Mouse (Mus musculus): Measurements from ENCODE around the gene Rab7b. TPM values are rescaled to one million over a fixed set of nuclear protein-coding genes. Genes with fewer than 3 reads are reported as not detected.

The Rab7b gene
- total and polyA plus RNA-seq, 3 experiments: 0.19 TPM; not detected in 2

- dilution Hi-C loops (cut with MboI; ENCODE audit: extremely low pct_ligation_motif_present, extremely low pct_unique_long_range_greater_than_20kb, low sequenced_read_pairs): no loop called here
- Histone ChIP-seq H3K9ac (ENCODE audit: insufficient read depth, low read depth) (no peak overlapping the region), H3K27ac (ENCODE audit: insufficient read depth, low read depth) (no peak overlapping the region), H3K79me2 (replicated peaks; ENCODE audit: control insufficient read depth, extremely low read depth, insufficient read depth, poor library complexity, severe bottlenecking) (no peaks in the 10 kb centered on the region), H3K4me3 (replicated peaks in 1 of 3; ENCODE audit: low read depth in 2 of 3, low read length in 2 of 3, poor library complexity in 1 of 3) (no peak overlapping the region), H3K4me1 (ENCODE audit: control insufficient read depth in 1 of 2, insufficient read depth in 2 of 2) (peaks cover 5 to 35% of the 10 kb centered on the region in 2 experiments; a peak in 3 of 4 replicates), H3K9me3 (replicated peaks; ENCODE audit: low read length) (no peaks in the 10 kb centered on the region), H3K27me3 (replicated peaks) (no peaks in the 10 kb centered on the region), H3K36me3 (replicated peaks in 1 of 2; ENCODE audit: control insufficient read depth in 1 of 2, insufficient read depth in 1 of 2, low read length in 1 of 2) (no peaks in the 10 kb centered on the region), H3K4me2 (ENCODE audit: insufficient read depth, low read depth, poor library complexity, severe bottlenecking) (no peak overlapping the region)
- TF ChIP-seq HCFC1 (IDR thresholded peaks at IDR 0.05; ENCODE audit: low read depth, low read length): no peak
- TF ChIP-seq MEF2A (IDR thresholded peaks at IDR 0.05; ENCODE audit: borderline replicate concordance, low read depth, low read length): 0 out of 2 replicates have a peak, but pooled peaks have one; percentile 50
- TF ChIP-seq USF2 (conservative IDR thresholded peaks at IDR 0.05; ENCODE audit: low read depth, low read length): no peak
- TF ChIP-seq CHD2 (IDR thresholded peaks at IDR 0.05; ENCODE audit: low read length): 0 out of 2 replicates have a peak, but pooled peaks have one; percentile 40
- 0 out of 2 replicates have a peak, but pooled peaks have one; percentile 43 for TF ChIP-seq MAZ (IDR thresholded peaks at IDR 0.05; ENCODE audit: low read depth, low read length)
- no peak for TF ChIP-seq ZC3H11A (IDR thresholded peaks at IDR 0.05; ENCODE audit: low read depth, low read length)
- TF ChIP-seq EP300 (IDR thresholded peaks at IDR 0.05; ENCODE audit: low read length): peak; percentile 58; the same call in 1 of the 2 replicates
- TF ChIP-seq ETS1 (conservative IDR thresholded peaks at IDR 0.05; ENCODE audit: low read depth, low read length): peak; percentile 63
- TF ChIP-seq IRF4 (IDR thresholded peaks at IDR 0.05; ENCODE audit: low read depth, low read length): 0 out of 2 replicates have a peak, but pooled peaks have one; percentile 22
- no peak for TF ChIP-seq MXI1 (IDR thresholded peaks at IDR 0.05; ENCODE audit: low read depth, low read length)
- peak; percentile 28; the same call in 1 of the 2 replicates for TF ChIP-seq MAX (IDR thresholded peaks at IDR 0.05; ENCODE audit: low read length)
- TF ChIP-seq BHLHE40 (IDR thresholded peaks at IDR 0.05; ENCODE audit: low read depth, low read length): peak; percentile 62
- TF ChIP-seq NRF1 (IDR thresholded peaks at IDR 0.05; ENCODE audit: low read depth, low read length): no peak
- in situ Hi-C loops (cut with MboI; ENCODE audit: low pct_ligation_motif_present, low pct_unique_long_range_greater_than_20kb, low sequenced_read_pairs): no loop called here
- DNase-seq (ENCODE audit: extremely low read depth): peak; percentile 77
These were observed 2.9 kb downstream of the Rab7b start for GRCm38 (mm10) chr1:131691356-131691755.

- TF ChIP-seq MAZ (IDR thresholded peaks at IDR 0.05; ENCODE audit: low read depth, low read length) (no peak), BHLHE40 (IDR thresholded peaks at IDR 0.05; ENCODE audit: low read depth, low read length) (no peak), KAT2A (IDR thresholded peaks at IDR 0.05; ENCODE audit: insufficient replicate concordance, low read length) (no peak), ZC3H11A (IDR thresholded peaks at IDR 0.05; ENCODE audit: low read depth, low read length) (no peak), ZKSCAN1 (IDR thresholded peaks at IDR 0.05; ENCODE audit: borderline replicate concordance, low read depth, low read length) (no peak)
- DNase-seq (ENCODE audit: extremely low read depth): no peak
- Histone ChIP-seq H3K36me3 (replicated peaks in 1 of 2; ENCODE audit: control insufficient read depth in 1 of 2, insufficient read depth in 1 of 2, low read length in 1 of 2) (no peaks in the 10 kb centered on the region), H3K4me3 (replicated peaks in 1 of 3; ENCODE audit: low read depth in 2 of 3, low read length in 2 of 3, poor library complexity in 1 of 3) (no peak overlapping the region), H3K9ac (ENCODE audit: insufficient read depth, low read depth) (no peak overlapping the region), H3K4me1 (ENCODE audit: control insufficient read depth in 1 of 2, insufficient read depth in 2 of 2) (peaks cover 19 to 50% of the 10 kb centered on the region in 2 experiments), H3K27ac (ENCODE audit: insufficient read depth, low read depth) (no peak overlapping the region), H3K79me2 (replicated peaks; ENCODE audit: control insufficient read depth, extremely low read depth, insufficient read depth, poor library complexity, severe bottlenecking) (no peaks in the 10 kb centered on the region), H3K27me3 (replicated peaks) (no peaks in the 10 kb centered on the region), H3K9me3 (replicated peaks; ENCODE audit: low read length) (no peaks in the 10 kb centered on the region), H3K4me2 (ENCODE audit: insufficient read depth, low read depth, poor library complexity, severe bottlenecking) (no peak overlapping the region)
- dilution Hi-C loops (cut with MboI; ENCODE audit: extremely low pct_ligation_motif_present, extremely low pct_unique_long_range_greater_than_20kb, low sequenced_read_pairs): no loop called here
- in situ Hi-C loops (cut with MboI; ENCODE audit: low pct_ligation_motif_present, low pct_unique_long_range_greater_than_20kb, low sequenced_read_pairs): no loop called here
These were observed 6.8 kb downstream of the Rab7b start for GRCm38 (mm10) chr1:131695308-131695707.
